Mouse (Mus musculus) kidney, embryonic 15.5 days (tissue): ENCODE measurements around the gene Bri3. TPM values are rescaled to one million over a fixed set of nuclear protein-coding genes. Genes with fewer than 3 reads are reported as not detected.

ENCODE experiments used
- ATAC-seq: fragments of 200-750 bp; cut with Nextera tagmentation; replicated peaks from 2 replicates; pipeline ENCODE4 v1.8.0; 2017; ENCODE audit warnings: moderate TSS enrichment; ENCODE audit not compliant: low FRiP score
- H3K27ac ChIP-seq: fragments of 300-500 bp; sonication (generic); 2 replicates; pipeline ENCODE4 v1.5.1; 2015; ENCODE audit warnings: mild to moderate bottlenecking, inconsistent platforms
- H3K27me3 ChIP-seq: fragments of 300-500 bp; sonication (generic); 2 replicates; pipeline ENCODE4 v1.6.1; 2015; ENCODE audit warnings: inconsistent platforms
- H3K36me3 ChIP-seq: fragments of 300-500 bp; sonication (generic); 2 replicates; pipeline ENCODE4 v1.6.1; 2015; ENCODE audit warnings: inconsistent platforms
- H3K4me1 ChIP-seq: fragments of 300-500 bp; sonication (generic); 2 replicates; pipeline ENCODE4 v1.6.1; 2015; ENCODE audit warnings: inconsistent platforms
- H3K4me2 ChIP-seq: fragments of 300-500 bp; sonication (generic); 2 replicates; pipeline ENCODE4 v1.6.1; 2015; ENCODE audit warnings: moderate library complexity, mild to moderate bottlenecking, inconsistent platforms
- H3K4me3 ChIP-seq: fragments of 300-500 bp; sonication (generic); replicated peaks from 2 replicates; pipeline ENCODE4 v1.5.1; 2015; ENCODE audit warnings: mild to moderate bottlenecking, inconsistent platforms
- H3K9ac ChIP-seq: fragments of 300-500 bp; sonication (generic); 2 replicates; pipeline ENCODE4 v1.6.1; 2015; ENCODE audit warnings: mild to moderate bottlenecking, inconsistent platforms
- H3K9me3 ChIP-seq: fragments of 300-500 bp; sonication (generic); replicated peaks from 2 replicates; pipeline ENCODE4 v1.6.1; 2016; ENCODE audit warnings: inconsistent platforms
- WGBS: fragments of 180-500 bp; shearing (Covaris S2); methylation state at CpG from one replicate; pipeline ENCODE4 v1.1.7; 2015; ENCODE audit warnings: mixed read lengths; 5-methylcytosine and 5-hydroxymethylcytosine counted together
- polyA plus RNA-seq: library from polyadenylated mRNA; unstranded; fragments of >200 nt; fragmentation: Nextera tagmentation; extraction: Ambion mirVana; gene quantifications from 2 replicates; pipeline ENCODE4 v1.2.1, GENCODE M21; 2015

Bri3 gene
- 123 and 129 TPM in 2 replicates for polyA plus RNA-seq

DNA sequence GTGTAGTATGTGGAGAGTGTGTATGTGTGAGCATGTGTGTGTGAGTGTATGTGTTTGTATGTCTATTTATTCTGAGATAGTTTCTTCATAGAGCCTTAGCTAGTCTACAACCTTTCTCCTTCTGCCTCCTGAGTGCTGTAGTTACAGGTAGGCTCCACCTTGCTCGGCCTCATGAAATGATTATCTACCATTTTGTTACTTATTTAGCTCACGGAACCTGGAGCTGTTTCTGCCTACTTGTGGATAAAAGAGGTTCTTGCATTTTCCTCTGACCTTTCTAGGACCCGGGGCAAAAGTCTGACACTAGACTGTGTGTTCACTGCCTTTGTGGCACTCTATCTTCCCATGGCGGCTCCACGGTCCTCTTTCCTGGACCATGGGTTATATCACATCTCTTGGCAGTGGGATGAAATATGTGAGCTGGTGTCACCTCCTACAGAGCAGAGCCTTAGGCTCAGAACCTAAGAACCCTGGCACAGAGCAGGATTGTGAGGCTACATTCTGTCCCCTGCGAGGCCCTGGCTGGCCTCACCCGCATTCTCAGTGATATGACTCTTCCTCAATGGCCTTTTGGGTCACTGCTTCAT is at the start of gene Bri3:
Gene Bri3, plus strand, starts transcription at position 537 of the 587 bp plus-strand sequence.
- no peak for ATAC-seq
- Histone ChIP-seq H3K9me3 (no peaks in the 10 kb centered on the region), H3K27me3 (no peaks in the 10 kb centered on the region), H3K4me3 (no peak within 1 kb of the TSS), H3K4me2 (no peak within 1 kb of the TSS), H3K4me1 (peaks cover 19% of the 10 kb centered on the region), H3K27ac (no peak within 1 kb of the TSS), H3K9ac (no peak within 1 kb of the TSS), H3K36me3 (no peaks in the 10 kb centered on the region)
- WGBS: 80% methylated on average over 7 of the region's 7 CpGs

DNA sequence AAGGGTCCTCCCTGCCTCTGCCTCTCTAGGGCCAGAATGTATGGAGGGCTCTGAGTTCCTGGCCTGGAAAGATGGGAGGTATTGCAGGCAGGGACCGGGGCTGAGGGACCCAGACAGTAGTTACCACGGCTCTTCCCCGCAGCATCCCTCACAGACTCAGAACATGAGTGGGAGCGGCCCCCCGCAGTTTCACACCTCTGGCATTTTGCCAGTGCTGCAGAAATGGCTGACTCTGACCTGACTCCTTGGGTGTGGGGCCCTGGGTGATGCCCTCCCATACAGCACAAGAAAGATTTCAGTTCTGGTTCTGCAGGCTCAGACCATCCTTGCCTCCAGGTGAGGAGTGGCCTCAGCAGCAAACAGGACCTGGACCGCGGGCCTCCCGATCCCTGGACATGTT is 48.7 kb upstream of the Bri3 start:
- no peak overlapping the region for H3K4me3 ChIP-seq
- H3K27ac ChIP-seq: no peak overlapping the region
- H3K36me3 ChIP-seq: 0 out of 2 replicates have a peak, but pooled peaks cover 7% of the 10 kb centered on the region
- no peak overlapping the region for H3K4me2 ChIP-seq
- H3K27me3 ChIP-seq: 0 out of 2 replicates have a peak, but pooled peaks cover 2% of the 10 kb centered on the region
- peaks cover 7% of the 10 kb centered on the region for H3K4me1 ChIP-seq
- no peak overlapping the region for H3K9ac ChIP-seq
- H3K9me3 ChIP-seq: no peaks in the 10 kb centered on the region
- ATAC-seq: no peak
- WGBS: 82% methylated on average over 8 of the region's 8 CpGs

DNA sequence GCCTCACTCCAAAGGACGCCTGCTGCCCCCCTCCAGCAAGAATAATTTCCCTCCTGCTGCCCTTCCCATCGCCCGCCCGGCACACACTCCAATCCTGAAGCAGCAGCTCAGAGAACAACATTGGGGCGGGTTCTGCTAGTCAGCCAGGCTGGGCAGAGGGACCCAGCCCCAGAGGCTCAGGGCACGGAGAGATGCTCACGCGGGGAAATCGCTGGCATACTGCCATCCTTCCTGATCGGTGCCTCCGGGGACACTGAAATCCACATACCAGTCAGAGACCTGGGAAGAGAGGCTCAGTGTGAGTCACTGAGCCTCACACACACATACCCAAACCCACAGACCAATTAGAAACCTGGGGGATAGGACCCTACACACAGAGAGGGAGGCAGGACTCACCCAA is 43.6 kb upstream of the Bri3 start:
- 86% methylated on average over 11 of the region's 11 CpGs for WGBS
- H3K27ac ChIP-seq: no peak overlapping the region
- ATAC-seq: no peak
- no peak overlapping the region for H3K4me3 ChIP-seq
- H3K36me3 ChIP-seq: peaks cover 44% of the 10 kb centered on the region
- H3K9me3 ChIP-seq: no peaks in the 10 kb centered on the region; the same call in 1 of the 2 replicates
- H3K27me3 ChIP-seq: no peaks in the 10 kb centered on the region
- H3K4me2 ChIP-seq: no peak overlapping the region
- H3K9ac ChIP-seq: no peak overlapping the region
- no peaks in the 10 kb centered on the region for H3K4me1 ChIP-seq

DNA sequence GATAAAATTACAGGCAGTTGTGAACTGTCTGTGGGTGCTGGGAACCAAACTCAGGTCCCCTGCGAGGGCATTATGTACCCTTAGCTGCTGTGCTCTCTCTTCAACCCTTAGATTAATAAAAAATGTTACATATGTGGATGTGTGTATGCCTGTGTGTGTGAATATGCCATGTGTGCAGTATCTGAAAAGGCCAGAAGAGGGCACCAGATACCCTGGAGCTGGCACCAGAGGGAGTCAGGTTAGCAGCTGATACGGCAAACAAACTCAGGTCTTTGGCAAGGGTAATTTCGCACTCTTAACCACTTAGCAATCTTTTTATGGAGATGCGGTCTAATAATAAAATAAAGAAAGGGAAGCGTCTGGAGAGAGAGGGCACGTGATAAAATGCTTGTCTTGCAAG is 41.8 kb upstream of the Bri3 start:
- Histone ChIP-seq H3K9ac (no peak overlapping the region), H3K9me3 (no peaks in the 10 kb centered on the region; the same call in 1 of the 2 replicates), H3K4me1 (no peaks in the 10 kb centered on the region), H3K4me2 (no peak overlapping the region), H3K4me3 (no peak overlapping the region), H3K36me3 (peaks cover 58% of the 10 kb centered on the region), H3K27ac (no peak overlapping the region), H3K27me3 (no peaks in the 10 kb centered on the region)
- 96% methylated on average over 6 of the region's 6 CpGs for WGBS
- ATAC-seq: no peak

DNA sequence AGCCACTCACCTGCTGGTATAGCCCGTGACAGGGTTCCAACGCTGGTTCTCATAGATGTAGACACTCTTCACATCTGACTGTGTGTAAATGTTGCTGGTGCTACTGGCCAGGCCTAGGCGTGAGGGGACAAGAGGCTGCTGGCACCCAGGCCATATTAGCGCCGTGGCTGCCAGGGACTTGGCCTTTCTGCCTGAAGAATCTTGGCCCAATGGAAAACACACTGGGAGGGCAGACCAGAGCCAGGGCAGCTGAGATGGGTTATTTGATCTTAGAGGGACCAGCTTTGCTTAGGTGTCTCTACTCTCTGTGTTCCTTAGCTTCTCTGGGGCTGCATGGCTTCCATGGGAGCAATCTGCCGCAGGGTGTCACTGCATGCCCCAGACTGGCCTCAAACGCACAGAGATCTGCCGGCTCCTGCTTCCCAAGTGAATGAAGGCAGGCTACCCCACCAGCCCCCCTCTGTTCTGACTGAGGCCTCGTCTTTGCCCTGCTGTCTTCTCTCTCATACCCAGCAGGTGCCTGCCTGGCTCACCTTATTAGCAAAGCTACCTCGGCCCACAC is 40.8 kb upstream of the Bri3 start:
- H3K27me3 ChIP-seq: no peaks in the 10 kb centered on the region
- WGBS: 94% methylated on average over 10 of the region's 10 CpGs
- H3K9ac ChIP-seq: no peak overlapping the region
- H3K4me3 ChIP-seq: no peak overlapping the region
- no peak overlapping the region for H3K4me2 ChIP-seq
- no peak overlapping the region for H3K27ac ChIP-seq
- peaks cover 61% of the 10 kb centered on the region for H3K36me3 ChIP-seq
- no peak for ATAC-seq
- no peaks in the 10 kb centered on the region; the same call in 1 of the 2 replicates for H3K9me3 ChIP-seq
- no peaks in the 10 kb centered on the region for H3K4me1 ChIP-seq

DNA sequence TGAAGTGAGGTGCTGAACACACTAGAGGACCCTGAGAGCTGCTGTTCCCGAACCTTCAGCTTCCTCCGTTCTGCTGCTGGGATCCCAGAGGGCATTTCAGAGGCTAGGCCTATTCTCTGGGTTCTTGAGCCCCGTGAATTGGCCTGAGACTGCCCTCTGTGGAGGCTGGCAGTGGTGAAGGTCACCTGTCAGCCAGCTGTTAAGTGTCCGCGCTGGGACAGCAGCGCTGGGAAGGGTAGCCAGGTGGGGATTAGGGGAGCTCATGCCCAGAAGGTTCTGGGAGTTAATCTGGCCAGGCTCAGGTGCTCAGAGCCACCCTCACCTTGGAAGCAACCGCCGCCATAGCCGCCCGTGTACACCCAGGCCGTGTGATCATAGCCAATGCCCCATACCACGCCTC is 39.9 kb upstream of the Bri3 start:
- Histone ChIP-seq H3K9me3 (no peaks in the 10 kb centered on the region; the same call in 1 of the 2 replicates), H3K4me1 (no peaks in the 10 kb centered on the region), H3K4me3 (no peak overlapping the region), H3K27ac (no peak overlapping the region), H3K4me2 (no peak overlapping the region), H3K9ac (no peak overlapping the region), H3K36me3 (peaks cover 64% of the 10 kb centered on the region), H3K27me3 (no peaks in the 10 kb centered on the region)
- 90% methylated on average over 12 of the region's 12 CpGs for WGBS
- no peak for ATAC-seq

DNA sequence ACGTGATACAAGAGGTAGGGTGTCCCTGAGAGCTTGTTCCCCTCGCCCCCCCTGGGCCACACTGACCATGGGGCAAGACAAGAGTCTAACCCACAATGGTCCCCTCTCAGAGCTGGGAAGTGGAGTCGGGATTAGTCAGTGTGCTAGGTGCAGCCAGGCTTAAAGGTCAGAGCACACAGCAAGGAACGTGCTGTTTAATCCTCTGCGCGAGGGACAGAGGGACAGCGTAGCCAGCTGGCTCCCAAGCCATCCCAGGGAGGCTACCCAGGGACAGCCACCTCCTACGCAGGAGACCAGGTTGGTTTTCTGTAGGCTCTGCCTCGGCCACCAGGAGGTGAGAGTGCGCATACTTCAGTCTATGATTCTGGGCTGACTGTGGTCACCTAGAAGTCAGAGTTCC is 39.3 kb upstream of the Bri3 start:
- no peak for ATAC-seq
- WGBS: 73% methylated on average over 10 of the region's 10 CpGs
- Histone ChIP-seq H3K4me1 (no peaks in the 10 kb centered on the region), H3K4me2 (no peak overlapping the region), H3K9ac (no peak overlapping the region), H3K9me3 (no peaks in the 10 kb centered on the region; the same call in 1 of the 2 replicates), H3K27ac (no peak overlapping the region), H3K36me3 (peaks cover 70% of the 10 kb centered on the region), H3K27me3 (no peaks in the 10 kb centered on the region), H3K4me3 (no peak overlapping the region)

DNA sequence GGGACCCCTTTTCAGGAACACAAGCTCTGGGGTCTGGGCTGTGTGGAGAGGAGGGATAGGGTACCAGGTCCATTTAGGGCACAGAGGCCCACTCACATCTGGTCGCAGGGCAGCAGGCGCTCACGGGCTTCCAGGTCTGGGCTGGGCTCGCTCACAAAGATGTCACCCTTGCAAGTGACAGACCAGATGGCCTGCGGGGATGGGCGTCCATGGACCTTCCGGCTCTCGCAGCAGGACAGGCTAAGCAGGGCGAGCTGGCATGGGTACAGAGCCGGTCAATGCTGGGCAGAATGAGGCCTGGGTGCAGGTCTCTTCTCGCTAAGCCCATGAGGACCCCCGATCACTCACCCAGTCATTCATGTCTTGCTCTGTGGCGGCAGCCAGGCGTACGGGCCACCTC is 38.2 kb upstream of the Bri3 start:
- 89% methylated on average over 15 of the region's 15 CpGs for WGBS
- Histone ChIP-seq H3K4me2 (no peak overlapping the region), H3K4me3 (no peak overlapping the region)

DNA sequence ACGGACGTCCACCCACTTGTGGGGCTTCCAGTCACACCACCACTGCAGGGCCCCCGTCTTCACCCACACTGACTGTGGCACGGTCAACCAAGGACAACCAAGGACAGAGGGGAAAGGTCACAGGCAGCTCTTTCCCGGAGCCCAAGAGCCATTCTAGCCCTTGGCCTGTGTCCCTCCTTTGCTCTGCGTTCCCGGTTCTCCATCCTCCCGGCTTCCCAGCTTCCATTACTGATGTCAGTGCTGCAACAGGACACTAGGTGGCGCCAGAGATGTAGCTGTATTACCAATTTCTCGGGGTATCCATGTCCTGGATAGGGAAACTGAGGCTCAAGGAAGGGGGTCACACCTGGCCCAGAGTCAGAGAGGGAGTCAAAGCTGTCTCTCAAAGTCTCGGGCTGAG is 36.8 kb upstream of the Bri3 start:
- H3K4me1 ChIP-seq: no peaks in the 10 kb centered on the region
- no peak for ATAC-seq
- H3K36me3 ChIP-seq: peaks cover 84% of the 10 kb centered on the region
- WGBS: 44% methylated on average over 11 of the region's 11 CpGs
- no peaks in the 10 kb centered on the region for H3K27me3 ChIP-seq
- H3K9ac ChIP-seq: no peak overlapping the region
- no peak overlapping the region for H3K4me2 ChIP-seq
- H3K4me3 ChIP-seq: no peak overlapping the region
- no peaks in the 10 kb centered on the region; the same call in 1 of the 2 replicates for H3K9me3 ChIP-seq
- H3K27ac ChIP-seq: no peak overlapping the region

More for the DNA sequence above, 38.2 kb upstream of the Bri3 start:
- Histone ChIP-seq H3K9ac (no peak overlapping the region), H3K36me3 (peaks cover 81% of the 10 kb centered on the region), H3K27ac (no peak overlapping the region), H3K27me3 (no peaks in the 10 kb centered on the region), H3K4me1 (no peaks in the 10 kb centered on the region), H3K9me3 (no peaks in the 10 kb centered on the region; the same call in 1 of the 2 replicates)
- no peak for ATAC-seq

DNA sequence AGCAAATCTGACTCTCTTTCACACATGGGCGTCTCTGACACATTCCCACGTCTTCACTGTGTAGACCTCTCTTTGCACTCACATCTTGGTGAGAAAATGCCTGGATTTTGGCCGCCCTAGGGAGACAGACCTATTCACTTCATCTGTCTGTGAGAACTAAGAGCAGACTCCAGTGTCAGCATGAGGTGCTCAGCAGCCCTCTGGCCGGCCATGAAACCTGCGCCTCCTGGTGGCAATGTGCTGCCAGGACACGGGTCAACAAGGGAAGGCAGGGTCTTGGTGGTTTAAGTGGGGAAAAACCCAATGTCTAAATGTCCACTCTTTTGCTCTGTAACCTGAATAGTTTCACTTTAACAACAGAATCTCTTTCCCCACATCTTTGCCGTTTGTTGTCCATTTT is 29.8 kb upstream of the Bri3 start:
- WGBS: 35% methylated on average over 7 of the region's 7 CpGs

DNA sequence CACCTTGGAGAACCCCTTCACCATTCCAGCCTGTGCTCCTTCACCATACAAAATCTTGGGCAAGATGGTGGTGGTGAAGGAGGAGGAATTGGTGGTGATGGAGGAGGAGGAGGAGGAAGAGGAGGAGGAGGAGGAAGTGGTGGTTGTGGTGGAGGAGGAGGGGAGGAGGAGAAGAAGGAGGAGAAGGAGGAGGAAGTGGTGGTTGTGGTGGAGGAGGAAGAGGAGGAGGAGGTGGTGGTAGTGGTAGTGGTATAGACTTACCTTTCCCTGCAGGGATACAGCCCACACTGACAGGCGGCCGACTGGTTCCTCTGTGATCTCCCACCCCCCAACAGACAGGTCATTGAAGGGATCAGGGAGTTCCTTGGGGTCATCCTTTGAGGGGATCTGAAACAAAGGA is 28.2 kb upstream of the Bri3 start:
- 76% methylated on average over 2 of the region's 2 CpGs for WGBS
- Histone ChIP-seq H3K36me3 (peaks cover 45% of the 10 kb centered on the region), H3K9me3 (no peaks in the 10 kb centered on the region), H3K4me3 (no peak overlapping the region), H3K4me2 (no peak overlapping the region), H3K27me3 (no peaks in the 10 kb centered on the region), H3K9ac (no peak overlapping the region), H3K27ac (no peak overlapping the region), H3K4me1 (no peaks in the 10 kb centered on the region)
- ATAC-seq: no peak

More for the DNA sequence above, 29.8 kb upstream of the Bri3 start:
- H3K27ac ChIP-seq: no peak overlapping the region
- H3K27me3 ChIP-seq: no peaks in the 10 kb centered on the region
- peaks cover 60% of the 10 kb centered on the region for H3K36me3 ChIP-seq
- ATAC-seq: no peak
- H3K4me2 ChIP-seq: no peak overlapping the region
- no peaks in the 10 kb centered on the region for H3K4me1 ChIP-seq
- no peaks in the 10 kb centered on the region for H3K9me3 ChIP-seq
- no peak overlapping the region for H3K9ac ChIP-seq
- no peak overlapping the region for H3K4me3 ChIP-seq

DNA sequence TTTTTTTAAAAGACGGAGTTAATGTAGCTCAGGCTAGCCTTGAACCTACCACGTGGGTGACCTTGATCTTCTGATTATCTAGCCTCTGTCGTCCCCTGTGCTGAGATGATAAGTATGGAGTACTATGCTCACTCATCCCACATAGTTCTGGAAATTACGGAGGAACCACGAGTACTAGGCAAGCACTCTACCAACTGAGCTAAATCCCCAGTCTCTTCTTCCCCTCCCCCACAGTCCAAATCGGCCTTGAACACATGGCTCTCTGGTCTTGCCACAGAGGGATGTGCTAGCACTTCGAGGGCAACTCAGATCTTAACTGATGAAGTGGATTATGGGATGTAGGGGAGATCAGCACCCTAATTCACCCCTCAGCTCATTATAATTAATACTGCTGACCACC is 26.2 kb upstream of the Bri3 start:
- H3K9me3 ChIP-seq: no peaks in the 10 kb centered on the region
- H3K27me3 ChIP-seq: no peaks in the 10 kb centered on the region
- ATAC-seq: no peak
- no peak overlapping the region for H3K27ac ChIP-seq
- no peak overlapping the region for H3K4me2 ChIP-seq
- H3K4me3 ChIP-seq: no peak overlapping the region
- WGBS: 91% methylated on average over 7 of the region's 7 CpGs
- peaks cover 17% of the 10 kb centered on the region for H3K4me1 ChIP-seq
- no peak overlapping the region for H3K9ac ChIP-seq
- H3K36me3 ChIP-seq: peaks cover 26% of the 10 kb centered on the region

DNA sequence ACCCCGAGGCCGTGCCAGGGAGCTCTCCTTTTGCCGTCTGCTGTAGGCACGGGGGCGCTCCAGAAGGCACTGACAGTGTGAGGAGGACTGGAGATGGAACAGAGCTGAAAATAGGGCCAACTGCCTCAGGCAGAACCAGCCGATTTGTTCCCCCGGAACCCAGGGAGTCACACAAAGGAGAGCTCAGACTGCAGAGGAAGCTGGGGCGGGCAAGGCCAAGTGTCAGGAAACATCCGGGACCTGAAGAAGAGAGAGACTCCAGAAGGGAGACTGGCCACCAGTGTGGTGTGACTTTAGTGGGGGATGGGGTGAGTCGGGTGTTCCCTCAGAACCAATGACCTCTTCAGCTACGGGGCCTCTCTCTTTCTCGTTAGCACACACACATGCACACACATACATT is 24.9 kb upstream of the Bri3 start:
- Histone ChIP-seq H3K9me3 (no peaks in the 10 kb centered on the region), H3K36me3 (peaks cover 16% of the 10 kb centered on the region), H3K4me2 (no peak overlapping the region), H3K9ac (no peak overlapping the region), H3K27ac (no peak overlapping the region), H3K4me3 (no peak overlapping the region), H3K4me1 (peaks cover 21% of the 10 kb centered on the region), H3K27me3 (no peaks in the 10 kb centered on the region)
- no peak for ATAC-seq
- WGBS: 76% methylated on average over 12 of the region's 12 CpGs
